Mouse (Mus musculus) monocyte, adult 2 months (primary cell): ENCODE data around the gene Gm21887.
"Not testable (repeated sequence)": the region's sequence is repeated elsewhere in the genome, so short reads cannot be mapped to it uniquely, and the experiment has no call there.

Source experiments
- DNase-seq, 2 experiments: peaks; one replicate each; pipeline ENCODE4 v3.0.0; 2022; ENCODE audit warnings: low spot score in 2 of 2, low read depth in 1 of 2

Gm21887 gene

GRCm38 (mm10) chrX:170009016-170009750, at the start of gene Gm21887:
Gene Gm21887, plus strand, starts transcription at chrX:170009659.
- DNase-seq, result peak in 1 of 2 experiments; percentile 91

- DNase-seq, result no peak
Observed at GRCm38 (mm10) chrX:169969337-169969736, 40.1 kb upstream of the Gm21887 start.

DNA sequence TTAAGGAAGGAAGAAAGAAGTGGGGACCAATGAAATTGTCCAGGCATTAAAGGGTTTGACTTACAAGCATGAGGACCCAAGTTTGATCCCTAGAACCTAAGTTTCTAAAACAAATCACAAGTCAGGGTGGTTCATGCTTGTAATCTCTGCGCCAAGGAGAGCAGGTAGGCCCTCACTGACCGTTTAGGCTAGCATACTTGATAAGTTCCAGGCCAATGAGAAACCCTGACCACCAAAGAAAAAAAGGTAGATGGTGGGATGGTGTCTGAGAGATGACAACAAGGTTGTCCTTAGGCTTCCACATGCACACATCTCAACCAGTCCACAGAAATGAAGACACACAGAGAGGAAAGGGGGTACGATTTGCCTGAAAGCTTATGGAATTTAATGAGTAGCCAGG, 39.7 kb upstream of the Gm21887 start:
- DNase-seq, result peak in 1 of 2 experiments; percentile 2

GRCm38 (mm10) chrX:169970546-169970945, 38.9 kb upstream of the Gm21887 start:
- DNase-seq, result peak in 1 of 2 experiments; percentile 0

DNA sequence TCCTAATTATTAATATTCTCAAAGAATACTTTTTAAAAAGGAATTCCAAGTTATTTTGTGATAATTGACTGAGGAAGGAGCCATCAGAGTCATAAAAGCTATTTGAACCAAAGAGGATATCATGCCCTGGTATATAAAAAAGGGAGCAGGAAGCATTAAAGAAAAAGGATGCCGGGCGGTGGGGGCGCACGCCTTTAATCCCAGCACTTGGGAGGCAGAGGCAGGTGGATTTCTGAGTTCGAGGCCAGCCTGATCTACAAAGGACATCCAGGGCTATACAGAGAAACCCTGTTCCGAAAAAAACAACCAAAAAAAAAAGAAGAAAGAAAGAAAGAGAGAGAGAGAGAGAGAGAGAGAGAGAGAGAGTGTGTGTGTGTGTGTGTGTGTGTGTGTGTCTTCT, 37.9 kb upstream of the Gm21887 start:
- not testable (repeated sequence) for DNase-seq

DNA sequence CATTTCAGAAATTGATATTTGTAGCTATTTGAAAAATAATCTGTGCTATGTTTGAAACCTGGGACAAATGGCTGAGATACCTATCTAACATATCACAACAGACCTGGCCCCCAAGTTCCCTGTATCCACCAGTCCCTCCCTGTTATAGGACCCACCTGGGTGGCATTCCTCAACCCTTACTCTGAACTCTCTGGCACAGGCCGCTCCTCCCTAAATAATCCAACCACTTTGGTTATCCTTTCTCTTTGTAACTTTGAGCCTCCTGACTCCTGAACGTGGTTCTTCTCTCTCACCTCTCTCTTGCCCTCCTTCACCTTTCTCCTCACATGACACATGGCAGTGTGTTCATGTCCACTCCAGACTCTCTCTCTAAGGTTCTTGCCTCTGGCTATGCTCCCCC, 37.3 kb upstream of the Gm21887 start:
- DNase-seq, result peak in 1 of 2 experiments; percentile 4

DNA sequence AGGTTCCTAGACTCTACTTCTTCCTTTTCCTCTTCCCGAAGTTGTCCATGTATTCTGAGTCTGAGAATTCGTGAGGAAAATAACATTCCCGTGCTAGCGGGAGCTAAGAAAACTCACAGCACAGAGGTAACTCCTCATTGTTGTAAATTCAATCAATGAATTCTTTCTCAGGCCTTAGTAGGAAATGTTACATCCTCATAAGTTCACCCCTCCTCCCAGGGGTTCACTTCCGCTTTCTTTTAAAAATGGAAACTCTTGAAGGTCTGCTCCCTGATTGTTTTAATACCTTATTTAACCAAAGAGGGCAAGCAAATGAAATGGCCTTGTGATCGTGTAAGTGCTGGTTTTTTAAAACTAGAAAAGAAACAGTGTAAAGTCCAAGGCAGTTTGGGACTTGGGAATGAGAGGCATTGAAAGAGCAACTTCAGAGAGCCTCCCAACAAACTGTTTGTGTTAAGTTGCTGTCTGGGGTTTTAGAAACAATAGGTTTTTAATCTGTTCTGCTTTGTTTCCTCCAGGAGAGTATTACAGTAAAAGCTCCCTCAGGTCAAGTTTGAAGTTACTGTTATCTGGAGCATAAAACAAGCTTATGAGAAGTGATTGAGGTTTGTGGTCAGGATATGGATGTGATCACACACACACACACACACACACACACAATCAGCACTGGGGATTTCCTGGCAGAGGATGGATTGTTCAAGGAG, 36.5 kb upstream of the Gm21887 start:
- DNase-seq, result peak; percentile 34 to 66

- DNase-seq, result peak in 1 of 2 experiments; percentile 3
Observed at GRCm38 (mm10) chrX:169973806-169974205, 35.7 kb upstream of the Gm21887 start.

DNA sequence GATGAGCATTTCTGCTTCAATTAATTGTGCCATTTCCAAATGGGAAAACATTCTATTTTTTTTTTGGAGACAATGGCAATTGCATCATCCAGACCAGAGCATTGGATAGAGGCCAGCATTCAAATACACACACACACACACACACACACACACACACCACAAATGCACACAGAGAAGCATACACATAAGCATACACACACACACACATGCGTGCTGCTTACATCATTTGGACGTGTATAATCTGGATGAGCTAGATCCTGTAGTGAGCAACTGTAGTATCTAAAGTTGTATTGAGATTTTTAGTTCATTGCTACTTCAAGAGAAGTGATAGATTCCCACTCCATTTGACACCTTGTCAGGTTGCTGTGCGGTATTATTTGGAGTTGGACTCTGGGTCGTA, 35.0 kb upstream of the Gm21887 start:
- DNase-seq, result peak in 1 of 2 experiments; percentile 3

GRCm38 (mm10) chrX:169974974-169975373, 34.5 kb upstream of the Gm21887 start:
- DNase-seq, result peak in 1 of 2 experiments; percentile 7

GRCm38 (mm10) chrX:169975681-169976131, 33.8 kb upstream of the Gm21887 start:
- peak in 1 of 2 experiments; percentile 13 for DNase-seq

DNA sequence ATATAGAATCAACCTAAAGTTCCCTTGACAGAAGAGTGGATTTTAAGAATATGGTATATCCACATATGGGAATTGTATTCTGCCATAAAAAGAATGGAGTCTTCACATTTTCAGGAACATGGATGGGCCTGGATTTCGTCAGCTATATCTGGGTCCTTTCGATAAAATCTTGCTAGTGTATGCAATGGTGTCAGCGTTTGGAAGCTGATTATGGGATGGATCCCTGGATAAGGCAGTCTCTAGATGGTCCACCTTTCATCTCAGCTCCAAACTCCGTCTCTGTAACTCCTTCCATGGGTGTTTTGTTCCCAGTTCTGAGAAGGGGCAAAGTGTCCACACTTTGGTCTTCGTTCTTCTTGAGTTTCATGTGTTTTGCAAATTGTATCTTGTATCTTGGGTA, 33.1 kb upstream of the Gm21887 start:
- DNase-seq, result not testable (repeated sequence)

DNA sequence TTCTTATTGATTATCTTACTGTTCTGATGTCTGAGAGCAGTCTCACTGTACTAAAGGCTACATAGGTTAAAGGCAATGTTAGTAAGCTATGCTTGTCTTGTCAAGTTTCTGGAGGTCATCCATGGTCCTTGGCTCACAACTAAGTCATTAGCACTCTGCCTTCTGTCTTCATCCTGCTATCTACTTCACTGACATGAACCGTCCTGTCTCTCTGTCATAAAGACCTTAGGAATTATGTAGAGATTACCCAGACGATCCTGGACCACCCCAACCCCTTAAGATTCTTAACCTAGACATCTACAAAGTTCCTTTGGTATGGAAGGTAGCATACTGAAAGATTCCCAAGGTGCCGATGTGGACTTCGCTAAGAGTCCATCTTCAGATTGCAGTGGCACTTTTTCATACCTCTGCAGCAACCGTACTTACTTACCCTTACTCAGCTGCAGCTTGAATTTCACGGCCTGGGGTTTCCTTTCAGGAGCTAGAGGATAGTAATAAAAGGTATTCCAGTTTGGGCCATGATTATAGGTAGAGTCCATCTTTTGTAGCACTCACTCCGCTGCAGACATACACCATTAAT, 31.5 kb upstream of the Gm21887 start:
- peak in 1 of 2 experiments; percentile 7 for DNase-seq

- peak in 1 of 2 experiments; percentile 48 for DNase-seq
Observed at GRCm38 (mm10) chrX:169978436-169979381, 30.8 kb upstream of the Gm21887 start.

- peak in 1 of 2 experiments; percentile 26 for DNase-seq
Observed at GRCm38 (mm10) chrX:169979461-169980202, 29.8 kb upstream of the Gm21887 start.

- DNase-seq, result peak in 1 of 2 experiments; percentile 3
Observed at GRCm38 (mm10) chrX:169980203-169980556, 29.3 kb upstream of the Gm21887 start.

- peak in 1 of 2 experiments; percentile 7 for DNase-seq
Observed at GRCm38 (mm10) chrX:169980809-169981289, 28.6 kb upstream of the Gm21887 start.

- DNase-seq, result peak in 1 of 2 experiments; percentile 24
Observed at GRCm38 (mm10) chrX:169981761-169982181, 27.7 kb upstream of the Gm21887 start.

DNA sequence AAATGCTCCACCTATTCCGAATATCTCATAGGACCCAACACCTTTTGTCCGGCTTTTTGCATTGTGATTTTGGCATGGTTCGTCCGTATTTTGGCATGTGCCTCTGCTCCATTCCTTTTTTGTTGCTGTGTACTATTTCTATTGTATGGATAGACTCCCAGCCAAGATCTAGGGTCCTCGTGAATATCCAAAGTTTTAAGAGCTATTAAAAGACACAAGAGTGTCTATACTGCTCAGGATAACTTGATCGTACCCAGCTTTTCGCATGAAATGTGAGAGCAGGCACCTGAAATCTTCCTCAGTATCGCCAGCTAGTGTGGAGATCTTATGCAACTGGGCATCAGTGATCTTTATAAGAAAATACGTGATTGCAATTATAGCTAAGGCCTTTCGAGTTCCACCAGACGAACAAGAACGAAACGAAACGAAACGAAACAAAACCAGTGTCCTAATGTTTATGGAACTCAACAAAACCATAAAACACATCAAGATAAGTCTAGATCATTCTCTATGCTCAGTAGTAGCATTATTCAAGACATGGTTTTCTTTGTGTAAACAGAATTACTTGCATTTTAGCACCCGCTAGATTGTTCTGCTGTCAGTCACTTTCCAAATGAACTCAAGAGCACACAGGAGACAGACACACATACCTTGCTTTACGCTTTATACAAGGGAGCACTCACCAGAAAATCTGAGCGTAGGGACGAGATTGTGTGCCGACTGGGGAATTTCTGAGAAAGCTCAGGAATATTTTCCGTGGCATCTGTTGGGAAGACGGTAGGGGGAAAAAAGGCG, 26.7 kb upstream of the Gm21887 start:
- DNase-seq, result not testable (repeated sequence)
